Mouse (Mus musculus) hindbrain, embryonic 14.5 days (tissue): Measurements from ENCODE around the gene Brd9. TPM values are rescaled to one million over a fixed set of nuclear protein-coding genes. Genes with fewer than 3 reads are reported as not detected.
"Not testable (repeated sequence)": the region's sequence is repeated elsewhere in the genome, so short reads cannot be mapped to it uniquely, and the experiment has no call there.

ENCODE experiments used
- ATAC-seq: fragments of 200-750 bp; cut with Nextera tagmentation; 2 replicates; pipeline ENCODE4 v1.8.0; 2017; ENCODE audit warnings: moderate number of reproducible peaks, mild to moderate bottlenecking, moderate TSS enrichment, moderate library complexity; ENCODE audit not compliant: low FRiP score
- DNase-seq: peaks from one replicate; pipeline ENCODE4 v3.0.0-alpha.2; 2015; ENCODE audit warnings: low spot score
- H3K27ac ChIP-seq: fragments of 300-500 bp; sonication (generic); 2 replicates; pipeline ENCODE4 v1.5.1; 2014; ENCODE audit warnings: mild to moderate bottlenecking, moderate library complexity
- H3K27me3 ChIP-seq: fragments of 300-500 bp; sonication (generic); 2 replicates; pipeline ENCODE4 v1.6.1; 2014; ENCODE audit warnings: mild to moderate bottlenecking, low read length, mixed read lengths; ENCODE audit not compliant: control insufficient read depth, insufficient read depth
- H3K36me3 ChIP-seq: fragments of 300-500 bp; sonication (generic); replicated peaks from 2 replicates; pipeline ENCODE4 v1.6.1; 2014; ENCODE audit not compliant: control insufficient read depth, insufficient read depth
- H3K4me1 ChIP-seq: fragments of 300-500 bp; sonication (generic); replicated peaks from 2 replicates; pipeline ENCODE4 v1.6.1; 2014; ENCODE audit warnings: antibody characterized with exemption, low read length, mixed read lengths; ENCODE audit not compliant: control insufficient read depth, insufficient read depth
- H3K4me2 ChIP-seq: fragments of 300-500 bp; sonication (generic); replicated peaks from 2 replicates; pipeline ENCODE4 v1.6.1; 2014; ENCODE audit warnings: mild to moderate bottlenecking, moderate library complexity
- H3K4me3 ChIP-seq: fragments of 300-500 bp; sonication (generic); replicated peaks from 2 replicates; pipeline ENCODE4 v1.5.1; 2014; ENCODE audit warnings: mild to moderate bottlenecking, low read length
- H3K9ac ChIP-seq: fragments of 300-500 bp; sonication (generic); 2 replicates; pipeline ENCODE4 v1.6.1; 2014
- H3K9me3 ChIP-seq: fragments of 300-500 bp; sonication (generic); 2 replicates; pipeline ENCODE4 v1.6.1; 2016; ENCODE audit warnings: low read length; ENCODE audit not compliant: control insufficient read depth
- WGBS: fragments of 180-500 bp; shearing (Covaris S2); extraction: QIAGEN DNeasy Blood & Tissue Kit; methylation state at CpG from one replicate; pipeline ENCODE4 v1.1.7; 2014; 5-methylcytosine and 5-hydroxymethylcytosine counted together
- polyA plus RNA-seq: library from polyadenylated mRNA; unstranded; fragments of >200 nt; fragmentation: Nextera tagmentation; extraction: Ambion mirVana; gene quantifications from 2 replicates; pipeline ENCODE4 v1.2.1, GENCODE M21; 2014

Brd9 gene
- polyA plus RNA-seq, 1 experiment from 2014 or later: 86.8 TPM

DNA sequence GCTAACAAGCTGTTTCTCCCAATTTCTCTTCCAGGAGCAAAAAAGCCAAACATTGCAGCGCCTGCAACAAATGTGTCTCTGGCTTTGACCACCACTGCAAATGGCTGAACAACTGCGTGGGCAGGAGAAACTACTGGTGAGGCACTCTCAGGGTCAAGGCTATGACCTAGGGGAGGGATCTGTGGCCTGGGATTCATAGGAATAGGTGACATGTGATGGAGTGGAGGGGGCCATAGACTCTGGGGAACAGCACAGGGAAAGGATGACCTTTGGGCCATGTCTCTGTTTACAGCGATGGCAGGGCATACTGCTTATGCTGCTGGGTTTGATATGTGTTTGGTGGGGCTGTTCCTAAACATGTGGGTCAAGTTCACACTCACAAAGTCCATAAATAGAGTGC is 36.9 kb downstream of the Brd9 start:
- DNase-seq (no peak), ATAC-seq (no peak)
- H3K9me3 ChIP-seq: no peaks in the 10 kb centered on the region
- 93% methylated on average over 3 of the region's 3 CpGs for WGBS
- no peak overlapping the region for H3K4me2 ChIP-seq
- no peaks in the 10 kb centered on the region for H3K36me3 ChIP-seq
- no peak overlapping the region for H3K4me3 ChIP-seq
- H3K27me3 ChIP-seq: no peaks in the 10 kb centered on the region
- H3K9ac ChIP-seq: no peak overlapping the region
- no peaks in the 10 kb centered on the region for H3K4me1 ChIP-seq
- no peak overlapping the region for H3K27ac ChIP-seq

DNA sequence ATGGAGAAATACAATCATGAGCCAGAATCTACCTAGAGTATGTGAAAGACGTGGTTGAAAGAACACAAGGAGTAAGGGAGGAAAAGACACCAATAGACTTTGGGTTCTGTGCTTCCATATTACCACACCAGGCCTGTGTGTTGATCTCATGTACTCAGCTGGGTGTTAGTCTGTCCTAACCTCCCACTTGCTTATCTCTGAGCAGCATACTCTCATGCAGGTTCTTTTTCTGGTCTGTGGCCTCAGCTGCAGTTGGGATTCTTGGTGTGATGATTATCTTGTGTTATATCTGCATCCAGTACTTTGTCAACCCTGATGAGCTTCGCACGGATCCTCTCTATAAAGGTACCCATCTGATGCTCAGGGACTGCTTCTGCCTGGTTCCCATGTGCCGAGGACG is 39.3 kb downstream of the Brd9 start:
- ATAC-seq: no peak
- H3K4me2 ChIP-seq: no peak overlapping the region
- no peaks in the 10 kb centered on the region for H3K9me3 ChIP-seq
- no peaks in the 10 kb centered on the region for H3K36me3 ChIP-seq
- H3K4me1 ChIP-seq: no peaks in the 10 kb centered on the region
- H3K27ac ChIP-seq: no peak overlapping the region
- DNase-seq: no peak
- H3K27me3 ChIP-seq: no peaks in the 10 kb centered on the region
- no peak overlapping the region for H3K4me3 ChIP-seq
- no peak overlapping the region for H3K9ac ChIP-seq
- 86% methylated on average over 5 of the region's 5 CpGs for WGBS

DNA sequence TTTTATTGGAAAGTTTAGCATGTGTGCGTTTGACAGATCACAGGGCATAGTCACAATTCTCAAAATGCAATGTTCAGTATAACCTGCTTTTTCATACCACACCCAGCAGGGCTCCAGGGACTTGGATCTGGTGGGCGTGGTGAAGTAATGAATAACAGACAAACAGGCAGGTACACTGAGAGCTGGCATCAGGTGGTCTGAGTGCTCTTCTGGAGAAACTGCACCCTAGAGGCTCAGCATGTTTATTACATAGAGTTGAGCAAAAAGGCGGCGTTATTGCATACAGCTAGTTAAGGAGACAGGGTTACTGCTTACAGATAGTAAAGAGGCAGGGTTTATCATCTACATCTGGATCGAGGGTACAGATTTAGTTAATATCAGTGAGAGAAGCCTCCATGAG is 52.7 kb downstream of the Brd9 start:
- DNase-seq (no peak), ATAC-seq (no peak)
- H3K4me2 ChIP-seq: no peak overlapping the region
- no peaks in the 10 kb centered on the region for H3K4me1 ChIP-seq
- H3K9me3 ChIP-seq: no peaks in the 10 kb centered on the region
- H3K9ac ChIP-seq: no peak overlapping the region
- H3K27me3 ChIP-seq: no peaks in the 10 kb centered on the region
- H3K36me3 ChIP-seq: no peaks in the 10 kb centered on the region
- 87% methylated on average over 5 of the region's 5 CpGs for WGBS
- no peak overlapping the region for H3K27ac ChIP-seq
- H3K4me3 ChIP-seq: no peak overlapping the region

DNA sequence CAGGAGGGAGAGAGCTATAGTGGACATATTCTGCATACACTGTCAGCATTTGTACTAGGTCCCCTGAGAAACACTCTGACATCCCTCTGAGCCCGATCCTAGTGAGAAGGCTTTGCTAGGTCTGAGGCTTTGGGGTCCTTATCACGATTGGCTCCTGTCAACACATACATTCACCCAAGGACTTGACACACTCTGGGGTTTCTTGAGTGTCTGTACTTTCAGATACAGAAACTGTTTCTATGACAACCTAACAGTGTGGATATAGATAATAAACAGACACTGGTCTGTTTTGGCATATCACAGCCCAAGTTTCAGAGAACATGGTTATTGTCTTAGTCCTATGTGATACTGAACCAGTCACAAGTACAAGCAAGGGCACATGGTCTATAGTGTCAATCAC is 53.1 kb downstream of the Brd9 start:
- Histone ChIP-seq H3K4me1 (no peaks in the 10 kb centered on the region), H3K36me3 (no peaks in the 10 kb centered on the region), H3K27me3 (no peaks in the 10 kb centered on the region), H3K9me3 (no peaks in the 10 kb centered on the region), H3K9ac (no peak overlapping the region), H3K4me2 (no peak overlapping the region), H3K27ac (no peak overlapping the region), H3K4me3 (no peak overlapping the region)
- ATAC-seq: no peak
- WGBS: 80% methylated on average over 2 of the region's 2 CpGs
- DNase-seq: no peak

DNA sequence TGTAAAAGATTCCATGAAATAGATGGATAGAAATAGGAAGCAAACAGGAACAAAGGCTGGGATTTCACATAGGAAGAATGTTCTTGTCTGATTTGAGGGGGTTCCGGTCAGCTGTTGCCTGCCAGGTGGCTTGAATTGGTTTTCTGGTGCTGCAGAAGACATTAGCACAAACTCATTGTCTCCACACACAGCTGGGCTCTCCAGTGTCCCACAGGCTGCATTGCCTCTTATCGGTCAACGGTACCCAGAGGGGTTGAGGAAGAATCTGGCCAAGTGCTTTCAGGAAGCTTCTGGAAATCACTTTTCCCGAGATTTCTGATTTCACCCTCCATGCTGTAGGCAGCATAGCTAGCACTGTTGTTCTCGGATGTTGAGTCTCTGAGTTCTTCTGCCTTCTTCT is 53.7 kb downstream of the Brd9 start:
- Histone ChIP-seq H3K36me3 (no peaks in the 10 kb centered on the region), H3K27me3 (no peaks in the 10 kb centered on the region), H3K4me3 (no peak overlapping the region), H3K4me2 (no peak overlapping the region), H3K9me3 (no peaks in the 10 kb centered on the region), H3K27ac (no peak overlapping the region), H3K4me1 (no peaks in the 10 kb centered on the region), H3K9ac (no peak overlapping the region)
- DNase-seq (no peak), ATAC-seq (no peak)
- 86% methylated on average over 5 of the region's 5 CpGs for WGBS

DNA sequence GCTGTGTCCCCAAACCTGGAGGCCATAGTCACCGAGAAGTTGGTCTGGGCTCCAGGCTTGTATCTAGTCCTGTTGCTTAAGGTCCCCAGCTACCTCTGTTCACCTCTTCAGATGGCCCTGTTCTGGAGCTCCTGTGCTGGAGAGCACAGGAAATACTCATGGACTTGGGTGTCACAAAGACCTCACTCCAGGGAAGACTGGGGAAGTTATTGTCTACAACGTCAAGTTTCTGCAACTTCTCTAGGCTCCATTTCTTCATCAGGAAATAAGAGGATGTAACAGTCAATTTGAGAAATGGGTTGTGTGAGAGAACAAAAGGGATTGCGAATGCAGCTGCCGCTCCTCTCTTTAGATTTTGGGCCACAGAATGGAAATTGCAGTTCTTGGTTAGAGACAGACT is 58.8 kb downstream of the Brd9 start:
- Histone ChIP-seq H3K36me3 (no peaks in the 10 kb centered on the region), H3K4me1 (no peaks in the 10 kb centered on the region), H3K9me3 (no peaks in the 10 kb centered on the region), H3K27me3 (no peaks in the 10 kb centered on the region), H3K4me2 (no peak overlapping the region), H3K9ac (no peak overlapping the region), H3K4me3 (no peak overlapping the region), H3K27ac (no peak overlapping the region)
- 81% methylated on average over 4 of the region's 4 CpGs for WGBS
- ATAC-seq: no peak
- DNase-seq: no peak

DNA sequence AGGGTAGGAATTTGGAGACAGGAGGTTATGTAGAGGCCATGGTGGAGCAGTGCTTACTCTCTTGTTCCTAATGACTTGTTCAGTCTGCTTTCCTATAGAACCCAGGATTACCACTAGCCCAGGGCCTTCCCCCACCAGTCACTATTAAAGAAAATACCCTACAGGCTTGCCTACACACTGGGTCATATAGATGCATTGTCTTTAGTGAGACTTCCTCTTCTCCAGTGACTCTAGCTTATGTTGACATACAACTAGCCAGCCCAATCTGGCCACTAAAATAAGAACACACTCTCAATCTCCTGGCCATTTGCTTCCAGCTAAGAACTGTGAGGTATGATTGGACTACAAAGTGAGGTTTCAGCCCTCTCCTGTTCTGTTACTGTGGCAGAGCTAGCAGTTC is 62.9 kb downstream of the Brd9 start:
- Histone ChIP-seq H3K9me3 (no peaks in the 10 kb centered on the region), H3K36me3 (no peaks in the 10 kb centered on the region), H3K27ac (no peak overlapping the region), H3K4me2 (no peak overlapping the region), H3K4me1 (no peaks in the 10 kb centered on the region), H3K9ac (no peak overlapping the region), H3K27me3 (no peaks in the 10 kb centered on the region), H3K4me3 (no peak overlapping the region)
- ATAC-seq (no peak), DNase-seq (no peak)

DNA sequence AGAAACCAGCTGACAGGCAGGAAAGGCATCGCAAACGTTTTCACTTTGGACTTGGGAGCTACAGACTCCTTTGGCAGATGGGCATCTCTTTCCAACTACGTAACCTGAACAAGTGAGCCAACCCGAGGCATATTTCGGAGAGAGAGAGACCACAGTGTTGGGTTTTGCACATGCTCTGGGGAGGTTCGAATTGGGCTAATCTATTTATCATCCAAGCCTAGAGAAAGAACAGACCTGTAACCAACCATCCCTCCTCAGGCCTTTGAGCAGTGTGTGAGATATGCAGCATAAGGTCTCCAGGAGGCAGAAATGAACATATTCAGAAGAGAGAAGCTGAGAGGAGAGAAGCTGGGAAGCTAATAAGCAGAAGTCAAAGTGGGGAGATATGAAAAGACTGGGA is 63.4 kb downstream of the Brd9 start:
- WGBS: 83% methylated on average over 6 of the region's 6 CpGs
- Histone ChIP-seq H3K9me3 (no peaks in the 10 kb centered on the region), H3K4me3 (no peak overlapping the region), H3K4me2 (no peak overlapping the region), H3K36me3 (no peaks in the 10 kb centered on the region), H3K9ac (no peak overlapping the region), H3K4me1 (no peaks in the 10 kb centered on the region), H3K27me3 (no peaks in the 10 kb centered on the region), H3K27ac (no peak overlapping the region)
- ATAC-seq (no peak), DNase-seq (no peak)

DNA sequence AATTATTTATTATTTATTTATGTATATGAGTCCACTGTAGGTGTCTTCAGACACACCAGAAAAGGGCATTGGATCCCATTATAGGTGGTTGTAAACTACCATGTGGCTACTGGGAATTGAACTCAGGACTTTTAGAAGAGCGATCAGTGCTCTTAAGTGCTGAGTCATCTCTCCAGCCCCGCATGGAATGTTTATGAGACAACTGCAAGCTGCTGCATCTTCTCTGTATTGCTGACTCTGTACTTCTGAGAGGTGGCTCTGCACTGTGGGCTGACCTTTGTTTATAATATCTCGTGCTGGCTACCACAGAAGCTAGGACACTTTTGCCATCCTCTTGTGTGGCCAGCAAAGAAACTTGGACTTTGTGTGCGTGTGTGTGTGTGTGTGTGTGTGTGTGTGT is 63.9 kb downstream of the Brd9 start:
- H3K4me1 ChIP-seq: no peaks in the 10 kb centered on the region
- 83% methylated on average over 4 of the region's 4 CpGs for whole genome bisulfite sequencing
- H3K9ac ChIP-seq: no peak overlapping the region
- no peak overlapping the region for H3K27ac ChIP-seq
- no peaks in the 10 kb centered on the region for H3K9me3 ChIP-seq
- no peaks in the 10 kb centered on the region for H3K36me3 ChIP-seq
- no peak overlapping the region for H3K4me2 ChIP-seq
- H3K27me3 ChIP-seq: no peaks in the 10 kb centered on the region
- no peak for DNase-seq
- H3K4me3 ChIP-seq: no peak overlapping the region
- ATAC-seq: no peak

DNA sequence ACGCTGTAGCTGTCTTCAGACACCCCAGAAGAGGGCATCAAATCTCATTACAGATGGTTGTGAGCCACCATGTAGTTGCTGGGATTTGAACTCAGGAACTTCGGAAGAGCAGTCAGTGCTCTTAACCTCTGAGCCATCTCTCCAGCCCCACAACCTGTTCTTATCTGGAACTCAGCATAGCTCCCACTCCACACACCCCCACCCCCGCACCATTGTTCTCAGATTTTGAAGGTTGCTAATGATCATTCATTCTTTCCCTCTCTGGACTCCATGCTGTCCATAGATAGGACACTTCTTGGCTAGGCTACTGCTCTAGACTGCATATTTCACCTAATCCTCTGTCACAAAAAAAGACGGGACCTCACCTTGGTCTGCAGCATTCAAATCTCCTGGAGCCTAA is 69.3 kb downstream of the Brd9 start:
- not testable (repeated sequence) for ATAC-seq, H3K9me3 ChIP-seq, H3K27me3 ChIP-seq, H3K4me3 ChIP-seq, DNase-seq, H3K27ac ChIP-seq, H3K36me3 ChIP-seq, H3K9ac ChIP-seq, H3K4me2 ChIP-seq
- WGBS: 91% methylated on average over 4 of the region's 4 CpGs
- H3K4me1 ChIP-seq: peaks cover 11% of the 10 kb centered on the region
